Mouse (Mus musculus) CH12.LX (cell line): Measurements from ENCODE around the gene Vsnl1.

Experiments
- CTCF ChIP-seq, 2 experiments: IDR thresholded peaks in 1 of 2; conservative IDR thresholded peaks in 1 of 2; 2 replicates each; pipeline ENCODE4 v1.5.1; 2011 to 2012; ENCODE audit warnings: low read depth in 2 of 2, low read length in 2 of 2, improper control_type of control experiment in 1 of 2, inconsistent platforms in 1 of 2, mild to moderate bottlenecking in 1 of 2, moderate library complexity in 1 of 2
- MAZ ChIP-seq: IDR thresholded peaks from 2 replicates; pipeline ENCODE4 v1.6.1; 2012; ENCODE audit warnings: low read depth, mild to moderate bottlenecking, inconsistent platforms, low read length, improper control_type of control experiment, moderate library complexity
- MEF2A ChIP-seq: IDR thresholded peaks from 2 replicates; pipeline ENCODE4 v1.6.1; 2014; ENCODE audit warnings: low read depth, mild to moderate bottlenecking, inconsistent platforms, low read length, improper control_type of control experiment, borderline replicate concordance
- POLR2A ChIP-seq: IDR thresholded peaks from 2 replicates; pipeline ENCODE4 v1.6.1; 2011; ENCODE audit warnings: low read depth, mild to moderate bottlenecking, improper control_type of control experiment, low read length
- SIN3A ChIP-seq: IDR thresholded peaks from 2 replicates; pipeline ENCODE4 v1.6.1; 2012; ENCODE audit warnings: low read length, improper control_type of control experiment, inconsistent platforms

- TF ChIP-seq MAZ (no peak), CTCF (conservative IDR thresholded peaks at IDR 0.05 in 1 of 2, IDR thresholded peaks at IDR 0.05 in 1 of 2; ENCODE audit: low read depth in 2 of 2, low read length in 2 of 2) (no peak), MEF2A (no peak), SIN3A (no peak), POLR2A (no peak)
These were observed 19.3 kb upstream of the Vsnl1 start, which contains the start of gene Rad51ap2 for GRCm38 (mm10) chr12:11455549-11456194.
